Mouse (Mus musculus) left cerebral cortex, postnatal 14 days (tissue): ENCODE data around the gene Dnajc10. TPM values are rescaled to one million over a fixed set of nuclear protein-coding genes. Genes with fewer than 3 reads are reported as not detected.

Experiments
- DNase-seq, 2 experiments: peaks; one replicate each; pipeline ENCODE4 v3.0.0; 2021 to 2022; ENCODE audit warnings: low spot score in 2 of 2, mixed read lengths in 1 of 2
- intact Hi-C: fragments of 180-260 bp; cut with DNase I; formaldehyde crosslinking; loops from one replicate; pipeline ENCODE4 v1.15.1; 2025
- total RNA-seq, 2 experiments: library from RNA; stranded (reverse); gene quantifications; 2 replicates each; pipeline ENCODE4 v1.2.3; 2021

Dnajc10 gene
- total RNA-seq, 2 experiments from 2014 or later: 59.9 to 60.8 TPM

DNA sequence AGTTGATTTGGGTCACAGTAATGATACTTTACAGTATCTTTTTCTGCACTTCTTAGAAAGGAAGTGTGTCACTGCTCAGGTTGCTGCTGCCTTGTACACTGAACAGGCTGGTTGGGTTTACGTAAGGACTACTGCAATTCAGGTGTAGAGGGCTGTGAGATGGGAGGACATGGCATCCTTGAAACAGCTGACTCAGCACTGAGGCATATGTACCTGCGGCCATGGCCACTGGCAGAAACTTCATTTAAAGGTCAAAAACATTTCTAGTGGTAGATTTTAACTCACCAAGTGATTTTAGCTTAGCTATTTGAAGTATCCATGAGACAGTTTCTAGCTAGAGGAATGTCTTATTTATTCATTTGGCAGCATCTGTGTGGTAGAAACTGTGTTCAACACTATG, 10.5 kb downstream of the Dnajc10 start:
- intact Hi-C loops: no loop called here

GRCm38 (mm10) chr2:80327272-80327671, 12.0 kb downstream of the Dnajc10 start:
- intact Hi-C loops: no loop called here
- no peak for DNase-seq

More for the DNA sequence above, 10.5 kb downstream of the Dnajc10 start:
- no peak for DNase-seq

DNA sequence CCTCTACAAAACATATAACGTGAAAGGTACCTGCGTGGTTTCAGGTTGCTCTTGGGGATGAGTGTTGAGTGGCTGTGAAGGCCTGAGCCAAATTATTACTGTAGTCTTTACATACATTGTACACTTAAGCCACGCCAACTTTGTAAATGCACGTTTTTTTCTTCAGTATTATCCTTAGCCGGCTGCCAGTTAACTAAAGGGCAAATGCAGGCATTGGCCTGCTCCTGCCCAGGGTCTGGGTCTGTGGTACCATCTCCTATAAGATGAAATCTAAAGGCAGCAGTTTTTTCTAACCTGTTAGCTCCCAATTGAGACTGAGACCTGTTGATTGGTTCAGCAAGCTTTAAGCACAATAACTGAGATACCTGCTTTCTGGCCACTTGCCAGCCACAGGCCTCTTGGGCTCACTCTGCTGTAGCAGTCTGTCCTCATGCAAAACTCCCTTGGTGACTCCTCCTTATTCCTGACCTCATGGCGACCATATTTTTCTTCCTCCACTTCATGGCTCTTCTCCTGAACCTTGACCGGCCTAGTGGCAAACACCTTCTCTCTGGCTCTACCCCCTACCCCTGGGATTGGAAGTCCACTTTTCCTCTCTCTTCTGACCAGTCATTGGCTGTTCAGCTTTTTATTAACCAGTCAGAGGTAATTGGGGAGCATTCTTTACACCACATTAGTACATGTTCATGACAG, 13.8 kb downstream of the Dnajc10 start:
- DNase-seq: no peak
- intact Hi-C loops: no loop called here

DNA sequence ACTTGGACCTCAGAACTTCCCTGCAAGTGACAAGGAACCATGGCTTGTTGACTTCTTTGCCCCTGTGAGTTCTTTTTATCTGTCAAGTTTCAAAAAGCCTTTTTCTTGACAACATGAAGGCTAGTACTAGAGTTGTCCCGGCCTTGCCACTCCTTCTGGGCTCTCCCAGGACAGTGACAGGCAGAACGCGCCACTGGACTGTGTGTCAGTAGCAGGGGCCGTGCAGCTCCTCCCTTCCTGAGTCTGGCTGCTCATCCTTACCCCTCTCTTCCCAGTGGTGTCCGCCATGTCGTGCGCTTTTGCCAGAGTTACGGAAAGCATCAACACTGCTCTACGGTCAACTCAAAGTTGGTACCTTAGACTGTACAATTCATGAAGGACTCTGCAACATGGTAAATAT, 25.3 kb downstream of the Dnajc10 start:
- DNase-seq: no peak
- intact Hi-C loops: no loop called here

- DNase-seq: no peak
- intact Hi-C loops: loop anchor here (5.0 to 10.0 kb wide), 2 partner anchors 158 to 290 kb away; no protein-coding TSS in a partner anchor
These were observed 39.3 kb downstream of the Dnajc10 start for GRCm38 (mm10) chr2:80354531-80354930.

GRCm38 (mm10) chr2:80356656-80357231, 41.5 kb downstream of the Dnajc10 start:
- DNase-seq: peak in 1 of 2 experiments; percentile 24
- intact Hi-C loops: loop anchor here (5.0 to 10.0 kb wide), 3 partner anchors 34 to 288 kb away; no protein-coding TSS in a partner anchor

GRCm38 (mm10) chr2:80371458-80371857, 56.2 kb downstream of the Dnajc10 start:
- no peak for DNase-seq
- intact Hi-C loops: no loop called here

GRCm38 (mm10) chr2:80374892-80375291, 59.6 kb downstream of the Dnajc10 start:
- DNase-seq: no peak
- intact Hi-C loops: no loop called here

DNA sequence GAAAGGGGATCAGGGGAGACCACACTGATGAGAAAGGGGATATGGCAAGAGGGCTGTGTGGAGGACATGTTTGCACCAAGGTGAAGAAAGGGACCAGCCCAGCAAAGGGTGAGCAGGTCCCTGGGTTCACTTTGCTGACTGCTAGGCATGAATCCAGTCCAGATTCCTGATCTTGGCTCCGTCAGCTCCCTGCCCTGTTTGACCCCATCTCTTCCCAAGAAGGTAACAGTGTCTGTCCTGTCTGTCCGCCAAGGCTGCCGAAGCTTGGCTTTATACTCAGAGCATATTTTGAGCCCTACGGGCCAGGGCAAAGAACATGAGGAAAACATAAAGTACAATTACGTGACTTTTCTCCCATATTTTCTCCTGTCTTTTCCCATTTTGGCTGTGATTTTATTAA, 64.6 kb downstream of the Dnajc10 start:
- no peak for DNase-seq
- intact Hi-C loops: no loop called here

DNA sequence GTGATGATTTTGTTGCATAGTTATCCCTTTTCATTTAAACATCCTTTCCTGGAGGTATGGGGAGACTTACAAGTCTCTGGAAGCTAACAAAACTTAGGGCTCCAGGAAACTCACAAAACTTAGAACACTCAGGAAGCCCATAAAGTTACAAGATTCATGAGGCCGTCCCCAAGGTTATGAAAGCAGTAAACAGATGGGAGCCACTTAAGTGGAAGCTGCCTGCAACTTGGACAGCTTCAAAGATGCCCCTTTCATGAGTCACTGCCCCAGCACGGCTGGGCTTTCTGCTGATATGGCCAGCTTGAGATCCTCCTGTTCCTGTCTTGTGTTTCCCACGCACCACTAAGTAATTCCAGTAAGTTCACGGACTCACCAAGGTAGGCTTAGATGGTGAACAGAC, 69.2 kb downstream of the Dnajc10 start:
- no peak for DNase-seq
- intact Hi-C loops: no loop called here

DNA sequence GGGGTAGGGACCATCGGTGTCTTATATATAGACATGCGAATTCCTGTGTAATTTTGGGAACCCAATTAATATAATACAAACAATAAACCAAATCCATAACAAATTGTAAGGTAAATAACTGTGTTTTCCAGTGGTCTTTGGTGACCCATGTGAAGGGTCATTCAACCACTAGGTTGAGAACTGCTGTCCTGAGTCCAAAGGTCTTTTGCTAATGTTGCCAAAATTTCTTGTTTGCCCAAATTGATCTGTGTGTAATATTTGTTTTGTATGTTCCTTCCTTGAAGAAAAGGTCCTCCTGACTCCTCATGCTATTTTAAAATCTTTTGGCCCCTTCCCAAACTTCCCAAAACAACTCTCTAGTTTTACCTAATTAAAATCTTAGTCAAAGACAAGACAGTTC, 71.0 kb downstream of the Dnajc10 start:
- intact Hi-C loops: no loop called here
- DNase-seq: no peak

DNA sequence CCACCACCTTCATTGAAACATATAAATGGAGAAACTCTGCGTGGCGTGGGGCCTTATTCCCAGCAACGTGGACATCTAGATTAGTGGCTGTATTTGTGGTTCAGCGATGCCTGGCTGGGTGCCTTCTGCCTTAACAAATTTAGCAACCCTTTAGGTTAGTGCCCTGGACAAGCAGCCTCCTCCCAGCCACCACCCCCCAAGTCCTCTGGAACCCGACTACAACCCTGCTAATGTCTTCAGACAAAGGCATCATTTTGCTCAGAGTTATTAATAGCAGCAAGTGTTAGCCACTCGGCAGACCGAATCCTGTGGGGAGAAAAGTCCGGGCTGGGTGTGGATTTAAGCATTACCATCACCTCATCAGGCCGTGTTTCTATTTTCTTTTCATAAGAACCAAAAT, 72.4 kb downstream of the Dnajc10 start:
- DNase-seq: no peak
- intact Hi-C loops: loop anchor here (2.0 kb wide), 1 partner anchor 61 kb away; no protein-coding TSS in a partner anchor

- intact Hi-C loops: loop anchor here (2.0 kb wide), 1 partner anchor 60 kb away; no protein-coding TSS in a partner anchor
- peak; percentile 48 to 57 for DNase-seq
These were observed 73.1 kb downstream of the Dnajc10 start for GRCm38 (mm10) chr2:80388341-80388740.

DNA sequence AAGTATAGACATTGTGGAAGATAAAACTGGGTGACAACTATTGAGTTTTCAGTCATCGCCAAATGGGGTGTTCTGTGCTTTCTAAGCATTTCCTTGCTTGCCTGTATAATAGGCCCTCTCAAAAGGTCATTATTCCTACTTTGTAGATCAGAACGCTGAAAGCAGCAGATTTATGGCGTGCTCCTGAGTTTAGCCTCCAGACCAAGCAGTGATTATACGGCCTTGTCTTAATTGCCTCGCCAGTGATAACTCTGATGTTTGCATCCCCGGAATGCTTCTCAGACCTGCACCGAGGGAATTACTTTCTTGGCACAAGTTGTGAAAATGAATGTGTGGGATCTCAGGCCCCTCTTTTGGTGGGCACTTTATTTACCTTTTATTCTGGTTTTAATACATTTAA, 80.8 kb downstream of the Dnajc10 start:
- no peak for DNase-seq
- intact Hi-C loops: no loop called here

DNA sequence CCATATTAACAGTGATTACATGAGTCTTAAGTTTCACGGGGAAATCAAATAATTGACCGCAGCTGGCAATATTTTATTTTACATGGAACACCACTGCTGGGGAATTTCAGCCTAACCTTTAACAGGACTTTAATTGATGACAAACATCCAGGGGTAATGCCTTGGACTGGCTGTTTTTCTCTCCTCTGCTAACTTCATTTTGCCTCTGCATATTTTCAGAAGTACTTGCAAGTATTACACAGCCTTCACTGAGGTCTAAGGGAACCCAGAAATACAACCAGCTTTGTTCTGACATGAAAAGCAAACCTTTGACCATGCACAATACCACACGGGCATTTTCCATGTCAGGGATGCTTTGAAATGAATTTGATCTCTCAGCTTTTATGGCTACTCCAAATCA, 81.6 kb downstream of the Dnajc10 start:
- no peak for DNase-seq
- intact Hi-C loops: no loop called here

DNA sequence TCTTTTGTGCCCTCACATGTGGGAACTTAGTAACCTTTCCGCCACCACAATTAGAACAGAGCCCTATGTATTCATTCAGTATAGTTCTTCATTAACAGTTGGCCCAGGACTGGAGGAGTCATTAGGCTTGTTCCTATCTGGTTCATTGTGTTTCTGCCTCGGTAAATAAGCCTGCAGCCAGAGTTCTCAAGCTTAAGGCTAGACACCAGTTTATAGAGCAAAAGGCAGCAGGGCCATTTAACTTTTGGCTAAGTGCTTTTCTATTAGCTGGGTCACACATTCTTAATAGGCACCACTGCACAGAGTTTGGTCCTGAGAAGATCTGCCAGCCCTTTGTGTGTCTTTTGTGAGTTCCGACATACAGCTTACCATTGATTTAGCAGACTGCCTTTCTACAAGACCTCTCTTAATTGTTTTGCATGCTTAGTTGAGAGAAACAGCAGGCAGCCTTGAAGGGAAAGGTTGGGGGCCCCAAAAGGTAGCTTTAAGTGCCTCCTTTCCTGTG, 83.4 kb downstream of the Dnajc10 start:
- DNase-seq: no peak
- intact Hi-C loops: no loop called here

Other genes with a start within 250 kb of the Dnajc10 start
- gene Pde1a, start 186.0 kb upstream of the Dnajc10 start, total RNA-seq: 100 to 1,000 TPM; 123 to 133 TPM
- gene Prdx6b, start 23.0 kb upstream of the Dnajc10 start, total RNA-seq: not detected
- 10 to 100 TPM; 18.3 to 26.8 TPM for gene Frzb, start 132.2 kb downstream of the Dnajc10 start, total RNA-seq